Mouse (Mus musculus): ENCODE results near the gene Tnp2.
"Not testable (repeated sequence)": the region's sequence is repeated elsewhere in the genome, so short reads cannot be mapped to it uniquely, and the experiment has no call there.

The Tnp2 gene

GRCm38 (mm10) chr16:10788271-10788670, at the start of gene Tnp2:
Gene Tnp2, minus strand, starts transcription at chr16:10788660.
- DNase-seq: no peak

- DNase-seq: no peak
Observed at GRCm38 (mm10) chr16:10837903-10838302, 49.4 kb upstream of the Tnp2 start.

GRCm38 (mm10) chr16:10837250-10837649, 48.8 kb upstream of the Tnp2 start:
- no peak for DNase-seq

GRCm38 (mm10) chr16:10836388-10836787, 47.9 kb upstream of the Tnp2 start:
- no peak for DNase-seq

GRCm38 (mm10) chr16:10834911-10835587, 46.6 kb upstream of the Tnp2 start, which contains the start of gene Rmi2:
Gene Rmi2, plus strand, starts transcription at chr16:10835059.
- DNase-seq: peak; percentile 74 to 82

- DNase-seq: no peak
Observed at GRCm38 (mm10) chr16:10834542-10834910, 46.1 kb upstream of the Tnp2 start.

GRCm38 (mm10) chr16:10828461-10828805, 40.0 kb upstream of the Tnp2 start:
- no peak for DNase-seq

- DNase-seq: no peak
Observed at GRCm38 (mm10) chr16:10827766-10828460, 39.5 kb upstream of the Tnp2 start.

- DNase-seq: no peak
Observed at GRCm38 (mm10) chr16:10827269-10827668, 38.8 kb upstream of the Tnp2 start.

GRCm38 (mm10) chr16:10825840-10826239, 37.4 kb upstream of the Tnp2 start:
- no peak for DNase-seq

- no peak for DNase-seq
Observed at GRCm38 (mm10) chr16:10824536-10824935, 36.1 kb upstream of the Tnp2 start.

GRCm38 (mm10) chr16:10821387-10821786, 32.9 kb upstream of the Tnp2 start:
- DNase-seq: no peak

- no peak for DNase-seq
Observed at GRCm38 (mm10) chr16:10819966-10820365, 31.5 kb upstream of the Tnp2 start.

GRCm38 (mm10) chr16:10818579-10819135, 30.2 kb upstream of the Tnp2 start:
- DNase-seq: no peak

GRCm38 (mm10) chr16:10814864-10815263, 26.4 kb upstream of the Tnp2 start:
- DNase-seq: no peak

- no peak for DNase-seq
Observed at GRCm38 (mm10) chr16:10813726-10814125, 25.3 kb upstream of the Tnp2 start.

- no peak for DNase-seq
Observed at GRCm38 (mm10) chr16:10812865-10813371, 24.5 kb upstream of the Tnp2 start, which contains the start of gene Gm11172. Gene Gm11172, plus strand, starts transcription at chr16:10812915.

- DNase-seq: no peak
Observed at GRCm38 (mm10) chr16:10810376-10810775, 21.9 kb upstream of the Tnp2 start.

GRCm38 (mm10) chr16:10805789-10806527, 17.5 kb upstream of the Tnp2 start, which contains the start of gene Prm1:
Gene Prm1, minus strand, starts transcription at chr16:10805839.
- DNase-seq: peak; percentile 14 to 38

- DNase-seq: not testable (repeated sequence)
Observed at GRCm38 (mm10) chr16:10802420-10802819, 14.0 kb upstream of the Tnp2 start.

- DNase-seq: no peak
Observed at GRCm38 (mm10) chr16:10796034-10796433, 7.6 kb upstream of the Tnp2 start, which contains the start of gene Prm2. Gene Prm2, minus strand, starts transcription at chr16:10796134.

GRCm38 (mm10) chr16:10790702-10791101, 2.2 kb upstream of the Tnp2 start, which contains the start of gene Prm3:
Gene Prm3, minus strand, starts transcription at chr16:10790914.
- DNase-seq: no peak

GRCm38 (mm10) chr16:10788866-10789265, 406 bp upstream of the Tnp2 start:
- no peak for DNase-seq

Data from spleen, adult 18-20 months (tissue).